Mouse (Mus musculus) embryonic facial prominence, embryonic 14.5 days (tissue): Measurements from ENCODE around the gene Ahcy. TPM values are rescaled to one million over a fixed set of nuclear protein-coding genes. Genes with fewer than 3 reads are reported as not detected.
"Not testable (repeated sequence)": the region's sequence is repeated elsewhere in the genome, so short reads cannot be mapped to it uniquely, and the experiment has no call there.

Experiments
- ATAC-seq: fragments of 200-750 bp; cut with Nextera tagmentation; 2 replicates; pipeline ENCODE4 v1.8.0; 2017; ENCODE audit warnings: low read depth, moderate number of reproducible peaks, moderate TSS enrichment
- DNase-seq: peaks from one replicate; pipeline ENCODE4 v3.0.0-alpha.2; 2015; ENCODE audit warnings: low spot score
- H3K27ac ChIP-seq: fragments of 300-500 bp; sonication (generic); replicated peaks from 2 replicates; pipeline ENCODE4 v1.5.1; 2014; ENCODE audit warnings: low read depth, mild to moderate bottlenecking, low read length, moderate library complexity
- H3K27me3 ChIP-seq: fragments of 300-500 bp; sonication (generic); replicated peaks from 2 replicates; pipeline ENCODE4 v1.6.1; 2014; ENCODE audit warnings: low read length; ENCODE audit not compliant: control insufficient read depth, insufficient read depth
- H3K36me3 ChIP-seq: fragments of 300-500 bp; sonication (generic); 2 replicates; pipeline ENCODE4 v1.6.1; 2014; ENCODE audit warnings: low read length, mixed read lengths; ENCODE audit not compliant: control insufficient read depth, insufficient read depth
- H3K4me1 ChIP-seq: fragments of 300-500 bp; sonication (generic); 2 replicates; pipeline ENCODE4 v1.6.1; 2014; ENCODE audit warnings: antibody characterized with exemption, low read length; ENCODE audit not compliant: control insufficient read depth, insufficient read depth
- H3K4me2 ChIP-seq: fragments of 300-500 bp; sonication (generic); 2 replicates; pipeline ENCODE4 v1.6.1; 2014; ENCODE audit warnings: low read depth, mild to moderate bottlenecking, low read length, moderate library complexity, mixed read lengths
- H3K4me3 ChIP-seq: fragments of 300-500 bp; sonication (generic); 2 replicates; pipeline ENCODE4 v1.5.1; 2014; ENCODE audit warnings: low read depth, mild to moderate bottlenecking, low read length
- H3K9ac ChIP-seq: fragments of 300-500 bp; sonication (generic); 2 replicates; pipeline ENCODE4 v1.6.1; 2014; ENCODE audit warnings: low read depth, mild to moderate bottlenecking, low read length, moderate library complexity, mixed read lengths
- H3K9me3 ChIP-seq: fragments of 300-500 bp; sonication (generic); 2 replicates; pipeline ENCODE4 v1.6.1; 2016; ENCODE audit warnings: low read length; ENCODE audit not compliant: control insufficient read depth
- WGBS: fragments of 180-500 bp; shearing (Covaris S2); extraction: QIAGEN DNeasy Blood & Tissue Kit; methylation state at CpG from one replicate; pipeline ENCODE4 v1.1.7; 2014; 5-methylcytosine and 5-hydroxymethylcytosine counted together
- polyA plus RNA-seq: library from polyadenylated mRNA; unstranded; fragments of >200 nt; fragmentation: Nextera tagmentation; extraction: Ambion mirVana; gene quantifications from 2 replicates; pipeline ENCODE4 v1.2.1, GENCODE M21; 2014

Ahcy gene
- polyA plus RNA-seq = 63.4 and 70.1 TPM in 2 replicates

DNA sequence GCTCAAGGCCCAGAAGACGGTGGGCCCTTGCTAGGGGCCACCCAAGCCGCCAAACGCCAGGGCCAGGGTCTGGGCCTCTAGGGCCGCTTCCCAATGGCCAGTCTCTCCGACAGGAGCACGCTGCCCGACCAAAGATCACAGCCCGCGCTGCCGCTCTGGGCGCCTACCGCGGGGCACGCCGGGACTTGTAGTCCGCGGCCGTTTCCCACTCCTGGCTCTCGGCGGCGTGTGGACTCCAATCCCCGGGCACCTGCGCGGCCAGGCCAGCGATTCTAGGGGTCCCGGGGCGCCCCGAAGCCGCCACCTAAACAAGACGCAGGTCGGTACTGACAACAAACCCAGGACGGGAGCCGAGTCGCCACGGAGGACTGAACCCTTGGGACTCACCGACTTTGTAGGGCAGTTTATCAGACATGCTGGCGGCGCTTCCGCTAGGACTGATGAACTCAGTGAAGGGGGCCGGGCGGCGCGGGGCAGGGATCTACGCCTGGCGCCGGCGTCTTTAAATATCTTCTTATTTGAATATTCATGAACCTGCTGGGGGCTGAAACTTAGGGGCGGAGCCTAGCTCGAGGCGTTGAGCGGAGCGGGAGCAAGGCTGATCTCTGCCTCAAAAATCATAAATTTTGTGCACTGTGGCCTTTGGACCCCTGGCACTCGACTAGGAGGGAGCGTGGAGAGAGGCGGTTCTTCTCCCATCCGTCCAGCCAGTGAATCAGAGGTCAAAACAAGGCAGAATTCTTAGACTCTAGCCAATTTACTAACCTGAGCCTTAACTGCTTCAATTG lies at the start of gene Ahcy:
Ahcy (minus strand) TSS at position 520 of the 788 bp plus-strand sequence.
- Histone ChIP-seq H3K27me3 (no peaks in the 10 kb centered on the region), H3K4me3 (peak within 1 kb of the TSS; percentile 67), H3K36me3 (no peaks in the 10 kb centered on the region), H3K9ac (peak within 1 kb of the TSS; percentile 87), H3K4me2 (peak within 1 kb of the TSS; percentile 69), H3K4me1 (peaks cover 13% of the 10 kb centered on the region), H3K27ac (peak within 1 kb of the TSS; percentile 69), H3K9me3 (no peaks in the 10 kb centered on the region)
- under 1% methylated on average over 53 of the region's 56 CpGs for WGBS
- peak; percentile 96 for DNase-seq
- peak; percentile 97 for ATAC-seq

DNA sequence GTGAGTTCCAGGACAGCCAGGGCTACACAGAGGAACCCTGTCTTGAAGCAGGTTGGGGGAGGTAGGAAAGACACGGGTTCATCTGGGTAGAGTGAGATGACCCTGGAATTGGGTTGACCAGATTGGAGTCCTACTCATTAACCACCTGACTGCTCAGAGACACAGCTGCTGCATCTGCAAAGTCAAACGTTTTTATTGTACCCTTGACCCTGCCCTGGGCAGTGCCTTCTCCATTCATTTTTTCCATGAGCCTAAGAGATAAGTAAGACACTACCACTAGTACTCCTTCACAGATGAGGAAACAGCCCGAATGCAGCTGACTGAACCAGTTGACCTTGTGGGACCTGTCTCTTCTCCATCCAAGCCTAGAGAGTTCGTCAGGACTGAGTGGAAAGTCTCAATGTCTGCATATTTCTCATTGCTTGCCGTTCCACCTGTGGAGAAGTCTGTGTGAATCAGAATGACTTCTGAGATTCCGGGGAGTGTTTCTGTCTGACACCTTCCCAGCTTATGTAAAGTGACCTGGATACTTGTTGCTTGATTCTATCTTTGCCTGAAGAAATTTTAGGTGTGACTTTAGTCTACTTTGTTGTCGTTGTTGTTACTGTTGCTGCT lies 41.0 kb upstream of the Ahcy start:
- 67% methylated on average over 7 of the region's 7 CpGs for WGBS

DNA sequence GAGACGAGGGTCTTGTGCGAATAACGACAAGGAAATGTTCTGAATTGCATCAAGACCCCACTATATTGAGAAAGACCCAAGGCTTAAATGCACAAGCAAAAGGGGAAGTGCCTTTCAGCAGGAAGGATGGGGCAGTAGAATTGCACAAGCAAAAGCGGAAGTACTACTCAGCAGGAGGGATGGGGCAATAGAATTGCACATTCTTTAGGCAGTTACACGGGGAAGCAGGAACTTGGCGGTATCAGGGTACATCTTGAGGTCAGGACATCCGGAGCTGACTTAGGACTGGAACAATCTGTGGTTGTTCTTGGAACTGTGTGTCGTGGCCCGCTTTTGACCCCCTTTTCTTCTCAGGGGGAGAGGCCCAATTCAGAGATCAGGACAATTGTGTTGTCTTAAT lies 33.0 kb upstream of the Ahcy start:
- H3K27me3 ChIP-seq, H3K9ac ChIP-seq, H3K4me1 ChIP-seq, H3K27ac ChIP-seq, H3K4me2 ChIP-seq, H3K9me3 ChIP-seq, ATAC-seq, H3K4me3 ChIP-seq, H3K36me3 ChIP-seq, DNase-seq: not testable (repeated sequence)
- 76% methylated on average over 9 of the region's 9 CpGs for WGBS

More for the DNA sequence above, 41.0 kb upstream of the Ahcy start:
- Histone ChIP-seq H3K4me2 (no peak overlapping the region), H3K9ac (no peak overlapping the region), H3K27ac (no peak overlapping the region), H3K36me3 (no peaks in the 10 kb centered on the region), H3K9me3 (peaks cover 12% of the 10 kb centered on the region), H3K27me3 (no peaks in the 10 kb centered on the region), H3K4me1 (no peaks in the 10 kb centered on the region), H3K4me3 (no peak overlapping the region)
- no peak for DNase-seq
- no peak for ATAC-seq

DNA sequence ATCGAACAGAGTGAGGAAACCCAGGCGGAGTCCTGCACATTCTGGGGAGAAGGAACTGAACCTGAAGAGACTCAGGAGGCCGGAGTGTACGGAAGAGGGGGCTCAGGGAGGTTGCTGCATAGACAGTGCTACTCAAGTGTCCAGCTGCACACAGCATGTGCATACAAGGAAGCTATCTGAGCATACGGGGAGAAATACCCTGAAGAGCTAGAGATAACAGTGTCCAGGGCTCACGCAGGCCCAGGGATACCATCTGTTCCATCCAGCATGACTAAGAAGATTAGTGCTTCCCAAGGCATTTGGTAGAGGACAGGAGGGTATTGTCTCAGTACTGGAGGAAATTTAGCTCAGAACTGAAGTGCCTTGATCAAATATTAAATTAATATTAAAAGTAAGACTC lies 29.3 kb upstream of the Ahcy start:
- 71% methylated on average over 6 of the region's 6 CpGs for WGBS
- H3K9ac ChIP-seq = no peak overlapping the region
- no peak overlapping the region for H3K27ac ChIP-seq
- H3K4me2 ChIP-seq = no peak overlapping the region
- H3K27me3 ChIP-seq = no peaks in the 10 kb centered on the region
- H3K4me3 ChIP-seq = no peak overlapping the region
- ATAC-seq (no peak), DNase-seq (peak; percentile 13)
- no peaks in the 10 kb centered on the region for H3K36me3 ChIP-seq
- H3K9me3 ChIP-seq = no peaks in the 10 kb centered on the region
- H3K4me1 ChIP-seq = no peaks in the 10 kb centered on the region

DNA sequence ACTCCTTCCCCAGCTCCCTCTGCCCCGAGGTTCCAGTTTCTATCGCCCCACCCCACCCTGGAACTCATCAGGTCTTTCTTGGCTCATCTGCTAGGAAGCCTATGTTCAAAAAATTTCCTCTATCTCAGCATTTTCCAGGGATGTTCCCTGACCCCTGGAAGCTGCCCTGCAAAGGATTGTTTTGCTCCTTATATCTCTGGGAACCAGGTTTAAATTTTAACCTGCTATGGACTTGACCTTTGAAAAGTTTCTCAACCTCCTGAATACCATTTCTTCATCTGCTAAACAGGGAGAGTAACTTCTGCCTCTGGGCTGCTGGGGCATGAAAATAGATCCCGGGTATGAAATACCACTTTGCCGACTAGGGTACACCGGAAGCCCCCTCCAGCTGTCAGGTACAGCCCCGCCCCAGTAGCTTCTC lies 27.5 kb upstream of the Ahcy start:
- Histone ChIP-seq H3K27ac (no peak overlapping the region), H3K4me2 (no peak overlapping the region), H3K4me1 (no peaks in the 10 kb centered on the region), H3K4me3 (no peak overlapping the region), H3K9ac (no peak overlapping the region), H3K9me3 (no peaks in the 10 kb centered on the region), H3K36me3 (no peaks in the 10 kb centered on the region), H3K27me3 (no peaks in the 10 kb centered on the region)
- ATAC-seq = no peak
- WGBS = 43% methylated on average over 6 of the region's 6 CpGs
- DNase-seq = no peak

DNA sequence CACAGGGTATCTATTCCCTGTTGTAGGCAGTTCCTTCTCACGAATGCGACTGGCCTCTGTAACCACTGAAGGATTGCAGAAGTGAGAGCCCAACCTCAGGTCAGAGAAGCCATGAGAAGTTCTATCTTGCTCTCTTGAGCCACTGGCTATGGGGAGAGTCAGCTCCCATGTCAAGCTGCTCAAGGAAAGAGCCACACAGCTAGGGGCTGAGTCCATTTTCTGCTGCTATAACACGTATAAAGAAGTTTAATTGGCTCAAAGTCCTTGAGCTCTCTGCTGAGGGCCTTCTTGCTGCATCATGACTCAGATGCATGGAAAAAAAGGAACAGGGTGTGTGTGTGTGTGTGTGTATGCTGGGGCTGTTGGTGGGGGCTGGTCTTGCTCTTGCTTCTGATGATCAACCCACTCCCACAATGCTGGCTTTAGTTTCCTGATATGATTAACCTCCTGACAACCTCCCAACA lies 26.5 kb upstream of the Ahcy start:
- H3K36me3 ChIP-seq = no peaks in the 10 kb centered on the region
- no peaks in the 10 kb centered on the region for H3K9me3 ChIP-seq
- no peak overlapping the region for H3K9ac ChIP-seq
- ATAC-seq = no peak
- no peak for DNase-seq
- no peaks in the 10 kb centered on the region for H3K4me1 ChIP-seq
- no peak overlapping the region for H3K4me2 ChIP-seq
- no peak overlapping the region for H3K27ac ChIP-seq
- no peak overlapping the region for H3K4me3 ChIP-seq
- H3K27me3 ChIP-seq = no peaks in the 10 kb centered on the region
- 80% methylated on average over 3 of the region's 3 CpGs for WGBS

DNA sequence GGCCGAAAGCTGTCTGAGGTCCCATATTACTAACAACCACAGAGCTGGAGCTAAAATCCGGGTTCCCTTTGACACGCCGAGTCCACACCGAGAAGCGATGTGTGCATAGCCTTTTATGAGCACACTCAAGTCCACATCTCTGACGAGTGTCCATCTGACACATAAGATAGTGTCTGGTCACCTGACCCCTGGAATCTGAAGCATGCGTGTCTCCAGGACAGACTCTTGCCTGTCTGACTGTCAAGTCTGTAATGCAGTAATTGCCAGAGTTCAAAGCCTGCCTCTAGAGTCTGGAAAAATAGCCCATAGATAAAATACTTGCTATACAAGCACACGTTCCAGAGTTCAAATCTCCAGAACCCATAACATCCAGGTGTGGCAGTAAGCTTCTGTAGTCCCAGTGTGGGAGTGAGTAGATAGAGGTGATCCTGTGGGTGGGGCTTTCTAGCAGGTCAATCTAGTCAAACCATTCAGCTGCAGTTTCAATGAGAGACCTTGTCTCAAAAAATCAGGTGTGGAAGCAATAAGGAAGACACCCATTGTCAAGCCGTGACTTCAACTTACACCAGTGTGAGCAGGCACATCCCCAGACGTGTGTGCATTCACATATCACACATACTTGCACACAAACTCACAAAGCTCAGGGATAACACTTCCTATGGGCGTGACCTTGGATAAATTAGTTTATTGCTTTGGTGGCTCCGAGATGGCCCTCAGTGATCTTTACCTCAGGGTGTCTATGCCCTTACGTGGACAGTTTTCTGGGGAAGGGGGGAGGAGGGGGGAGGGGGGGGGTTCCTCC lies 25.9 kb upstream of the Ahcy start:
- DNase-seq (no peak), ATAC-seq (no peak)
- Histone ChIP-seq H3K4me1 (no peaks in the 10 kb centered on the region), H3K4me3 (no peak overlapping the region), H3K27me3 (no peaks in the 10 kb centered on the region), H3K36me3 (no peaks in the 10 kb centered on the region), H3K9me3 (no peaks in the 10 kb centered on the region), H3K4me2 (no peak overlapping the region), H3K27ac (no peak overlapping the region), H3K9ac (no peak overlapping the region)
- 70% methylated on average over 13 of the region's 14 CpGs for WGBS

DNA sequence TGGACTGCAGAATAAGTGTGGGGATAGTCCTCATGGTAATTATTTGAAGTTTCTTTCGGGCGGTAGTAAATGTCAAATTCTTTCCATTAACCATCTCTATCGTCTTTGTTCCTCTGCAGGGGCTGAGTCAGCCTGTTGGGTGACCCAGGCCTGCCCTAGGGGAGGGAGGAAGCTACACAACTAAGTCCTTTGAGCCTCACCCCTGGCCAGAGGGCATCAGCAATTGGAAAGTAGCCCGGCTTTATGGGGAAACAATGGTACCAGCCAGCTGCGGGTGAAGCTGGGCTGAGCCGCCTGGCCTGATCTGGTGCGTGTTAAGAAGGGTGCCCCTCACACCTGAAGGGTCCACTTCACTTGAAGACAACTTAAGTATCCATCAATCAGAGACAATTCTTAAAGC lies 25.1 kb upstream of the Ahcy start:
- ATAC-seq = no peak
- Histone ChIP-seq H3K27me3 (no peaks in the 10 kb centered on the region), H3K4me1 (no peaks in the 10 kb centered on the region), H3K9ac (no peak overlapping the region), H3K4me2 (no peak overlapping the region), H3K36me3 (no peaks in the 10 kb centered on the region), H3K9me3 (no peaks in the 10 kb centered on the region), H3K27ac (no peak overlapping the region), H3K4me3 (no peak overlapping the region)
- WGBS = 46% methylated on average over 7 of the region's 7 CpGs
- DNase-seq = peak; percentile 37
